Mouse (Mus musculus) midbrain, embryonic 13.5 days (tissue): ENCODE measurements around the gene Pik3cb. TPM values are rescaled to one million over a fixed set of nuclear protein-coding genes. Genes with fewer than 3 reads are reported as not detected.

ENCODE experiments used
- ATAC-seq: fragments of 200-750 bp; cut with Nextera tagmentation; 2 replicates; pipeline ENCODE4 v1.8.0; 2017; ENCODE audit warnings: mild to moderate bottlenecking, moderate TSS enrichment, moderate library complexity
- H3K27ac ChIP-seq: fragments of 300-500 bp; sonication (generic); 2 replicates; pipeline ENCODE4 v1.5.1; 2015; ENCODE audit warnings: inconsistent platforms, mild to moderate bottlenecking, moderate library complexity
- H3K27me3 ChIP-seq: fragments of 300-500 bp; sonication (generic); 2 replicates; pipeline ENCODE4 v1.6.1; 2015; ENCODE audit warnings: mild to moderate bottlenecking, inconsistent platforms
- H3K36me3 ChIP-seq: fragments of 300-500 bp; sonication (generic); 2 replicates; pipeline ENCODE4 v1.6.1; 2015; ENCODE audit warnings: mild to moderate bottlenecking, inconsistent platforms
- H3K4me1 ChIP-seq: fragments of 300-500 bp; sonication (generic); replicated peaks from 2 replicates; pipeline ENCODE4 v1.6.1; 2015; ENCODE audit warnings: inconsistent platforms
- H3K4me2 ChIP-seq: fragments of 300-500 bp; sonication (generic); replicated peaks from 2 replicates; pipeline ENCODE4 v1.6.1; 2015; ENCODE audit warnings: moderate library complexity, mild to moderate bottlenecking, inconsistent platforms
- H3K4me3 ChIP-seq: fragments of 300-500 bp; sonication (generic); replicated peaks from 2 replicates; pipeline ENCODE4 v1.5.1; 2015; ENCODE audit warnings: mild to moderate bottlenecking, inconsistent platforms
- H3K9ac ChIP-seq: fragments of 300-500 bp; sonication (generic); replicated peaks from 2 replicates; pipeline ENCODE4 v1.6.1; 2015; ENCODE audit warnings: mild to moderate bottlenecking, inconsistent platforms
- H3K9me3 ChIP-seq: fragments of 300-500 bp; sonication (generic); 2 replicates; pipeline ENCODE4 v1.6.1; 2016; ENCODE audit warnings: mild to moderate bottlenecking, inconsistent platforms
- WGBS: fragments of 180-500 bp; shearing (Covaris S2); methylation state at CpG from one replicate; pipeline ENCODE4 v1.1.7; 2015; 5-methylcytosine and 5-hydroxymethylcytosine counted together
- polyA plus RNA-seq: library from polyadenylated mRNA; unstranded; fragments of >200 nt; fragmentation: Nextera tagmentation; extraction: Ambion mirVana; gene quantifications from 2 replicates; pipeline ENCODE4 v1.2.1, GENCODE M21; 2015

Gene Pik3cb
- polyA plus RNA-seq, 1 experiment from 2014 or later, result 3.1 TPM

DNA sequence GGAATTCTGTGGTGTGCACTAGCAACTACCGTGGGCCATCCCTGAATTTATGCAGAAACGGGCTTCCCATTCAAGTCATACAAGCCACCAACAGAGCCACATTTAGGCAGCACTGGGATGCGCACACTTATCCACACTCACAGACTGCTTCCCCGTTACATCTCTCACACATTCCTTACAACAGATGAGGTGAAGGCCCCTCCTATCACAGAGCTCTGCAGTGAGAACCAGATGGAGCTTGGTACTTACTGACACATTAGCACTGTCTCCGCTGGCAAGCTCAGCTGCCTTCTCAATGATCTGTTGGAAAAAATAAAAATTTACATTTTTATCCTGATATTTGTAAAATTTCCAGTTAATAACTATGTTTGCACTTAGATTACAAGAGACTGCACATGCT, 75.1 kb downstream of the Pik3cb start:
- no peak overlapping the region for H3K4me2 ChIP-seq
- ATAC-seq, result no peak
- no peaks in the 10 kb centered on the region for H3K4me1 ChIP-seq
- peaks cover 35% of the 10 kb centered on the region for H3K36me3 ChIP-seq
- 87% methylated on average over 5 of the region's 5 CpGs for WGBS
- no peak overlapping the region for H3K4me3 ChIP-seq
- no peak overlapping the region for H3K27ac ChIP-seq
- H3K9me3 ChIP-seq, result no peaks in the 10 kb centered on the region
- no peaks in the 10 kb centered on the region for H3K27me3 ChIP-seq
- H3K9ac ChIP-seq, result no peak overlapping the region

DNA sequence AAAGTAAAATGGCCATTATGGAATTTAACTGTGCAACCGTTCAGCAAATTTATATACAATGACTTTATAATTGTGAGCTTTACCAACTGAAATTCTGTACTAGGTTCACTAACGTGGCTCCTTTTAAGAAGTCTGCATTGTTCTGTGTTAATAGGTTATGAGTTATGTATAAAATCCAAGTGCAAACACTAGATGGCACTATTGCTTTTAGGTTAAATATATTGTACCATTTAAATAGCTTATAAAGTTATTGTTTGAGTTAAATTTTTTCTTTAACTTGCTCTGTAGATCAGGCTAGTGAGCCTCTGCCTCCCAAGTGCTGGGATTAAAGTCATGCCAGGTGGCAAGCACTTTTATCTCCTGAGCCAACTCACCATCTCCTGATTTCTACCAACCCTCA, 76.2 kb downstream of the Pik3cb start:
- 55% methylated on average over 2 of the region's 2 CpGs for WGBS

GRCm38 (mm10) chr9:99062544-99062943, 77.9 kb downstream of the Pik3cb start:
- WGBS, result 48% methylated on average over 7 of the region's 7 CpGs
- Histone ChIP-seq H3K27ac (no peak overlapping the region), H3K4me2 (no peak overlapping the region), H3K36me3 (peaks cover 33% of the 10 kb centered on the region), H3K27me3 (no peaks in the 10 kb centered on the region), H3K4me1 (no peaks in the 10 kb centered on the region), H3K9ac (no peak overlapping the region), H3K4me3 (no peak overlapping the region), H3K9me3 (no peaks in the 10 kb centered on the region)
- peak; percentile 66 for ATAC-seq

More for the DNA sequence above, 76.2 kb downstream of the Pik3cb start:
- H3K9me3 ChIP-seq, result no peaks in the 10 kb centered on the region
- no peak overlapping the region for H3K27ac ChIP-seq
- H3K27me3 ChIP-seq, result no peaks in the 10 kb centered on the region
- no peak overlapping the region for H3K4me2 ChIP-seq
- ATAC-seq, result no peak
- no peak overlapping the region for H3K4me3 ChIP-seq
- no peaks in the 10 kb centered on the region for H3K4me1 ChIP-seq
- H3K9ac ChIP-seq, result no peak overlapping the region
- H3K36me3 ChIP-seq, result peaks cover 31% of the 10 kb centered on the region

DNA sequence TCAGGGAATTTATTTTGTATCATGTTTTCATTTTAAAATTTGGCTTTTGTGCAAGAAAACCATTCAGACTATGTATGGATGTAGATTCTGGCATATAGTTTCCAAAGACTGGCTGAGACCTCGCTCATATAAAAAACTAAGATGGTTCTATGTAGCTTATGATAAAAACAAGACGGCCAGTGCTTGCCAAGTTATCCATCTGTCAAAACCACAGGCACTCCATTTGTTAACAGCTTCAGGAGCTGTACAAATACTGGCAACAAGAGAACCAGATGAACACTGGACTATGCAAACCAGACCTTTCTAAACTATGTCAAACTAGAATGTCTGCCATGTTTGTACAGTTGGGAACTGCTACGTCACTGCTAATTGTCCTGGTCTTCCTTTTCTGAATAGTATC, 82.7 kb downstream of the Pik3cb start:
- peaks cover 26% of the 10 kb centered on the region for H3K36me3 ChIP-seq
- no peaks in the 10 kb centered on the region for H3K9me3 ChIP-seq
- no peak overlapping the region for H3K4me3 ChIP-seq
- no peak for ATAC-seq
- 92% methylated on average over 3 of the region's 3 CpGs for WGBS
- no peaks in the 10 kb centered on the region for H3K4me1 ChIP-seq
- H3K27me3 ChIP-seq, result no peaks in the 10 kb centered on the region
- no peak overlapping the region for H3K4me2 ChIP-seq
- no peak overlapping the region for H3K27ac ChIP-seq
- H3K9ac ChIP-seq, result no peak overlapping the region

GRCm38 (mm10) chr9:99049760-99050159, 90.7 kb downstream of the Pik3cb start:
- 83% methylated on average over 6 of the region's 6 CpGs for WGBS
- Histone ChIP-seq H3K4me1 (0 out of 2 replicates have a peak, but pooled peaks cover 9% of the 10 kb centered on the region), H3K4me3 (no peak overlapping the region), H3K4me2 (no peak overlapping the region), H3K9me3 (no peaks in the 10 kb centered on the region), H3K36me3 (peaks cover 25% of the 10 kb centered on the region), H3K27me3 (no peaks in the 10 kb centered on the region), H3K27ac (no peak overlapping the region), H3K9ac (no peak overlapping the region)
- no peak for ATAC-seq

DNA sequence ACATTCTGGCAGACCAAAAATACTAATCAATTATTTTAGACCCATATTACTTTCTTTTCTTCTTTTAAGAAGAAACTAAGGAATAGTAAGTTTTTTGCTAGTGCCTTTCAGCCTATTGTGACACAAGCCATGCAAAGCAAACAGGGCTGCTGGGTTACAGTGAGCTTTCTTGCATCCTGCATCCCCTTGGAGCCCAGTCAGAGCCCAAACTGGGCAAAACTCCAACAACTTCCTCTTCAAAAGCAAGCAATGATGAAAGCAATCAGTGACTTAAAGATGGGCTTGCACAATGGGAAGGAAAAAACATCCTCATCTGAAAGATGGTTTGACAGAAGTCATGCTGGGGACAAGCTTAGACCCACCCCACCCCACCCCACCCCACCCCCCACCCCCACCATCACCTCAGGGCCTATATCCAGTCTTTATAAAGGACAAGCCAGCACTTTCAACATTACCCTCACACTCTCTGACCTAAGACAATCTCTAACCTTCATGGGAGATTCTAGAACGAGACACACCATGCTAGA, 91.6 kb downstream of the Pik3cb start:
- Histone ChIP-seq H3K9me3 (no peaks in the 10 kb centered on the region), H3K36me3 (peaks cover 26% of the 10 kb centered on the region), H3K27me3 (no peaks in the 10 kb centered on the region), H3K9ac (no peak overlapping the region), H3K27ac (no peak overlapping the region), H3K4me1 (0 out of 2 replicates have a peak, but pooled peaks cover 9% of the 10 kb centered on the region), H3K4me3 (no peak overlapping the region), H3K4me2 (no peak overlapping the region)
- 81% methylated on average over 1 of the region's 1 CpGs for WGBS
- ATAC-seq, result no peak

- H3K36me3 ChIP-seq, result peaks cover 33% of the 10 kb centered on the region
- no peaks in the 10 kb centered on the region for H3K9me3 ChIP-seq
- ATAC-seq, result no peak
- WGBS, result 86% methylated on average over 8 of the region's 8 CpGs
- H3K27me3 ChIP-seq, result no peaks in the 10 kb centered on the region
- H3K4me3 ChIP-seq, result no peak overlapping the region
- H3K27ac ChIP-seq, result no peak overlapping the region
- 0 out of 2 replicates have a peak, but pooled peaks cover 9% of the 10 kb centered on the region for H3K4me1 ChIP-seq
- H3K9ac ChIP-seq, result no peak overlapping the region
- H3K4me2 ChIP-seq, result no peak overlapping the region
These were observed 95.7 kb downstream of the Pik3cb start for GRCm38 (mm10) chr9:99044761-99045160.

GRCm38 (mm10) chr9:99042641-99043040, 97.8 kb downstream of the Pik3cb start:
- Histone ChIP-seq H3K4me3 (no peak overlapping the region), H3K9ac (no peak overlapping the region), H3K9me3 (no peaks in the 10 kb centered on the region), H3K36me3 (peaks cover 44% of the 10 kb centered on the region), H3K4me2 (no peak overlapping the region), H3K4me1 (0 out of 2 replicates have a peak, but pooled peaks cover 9% of the 10 kb centered on the region), H3K27ac (no peak overlapping the region), H3K27me3 (no peaks in the 10 kb centered on the region)
- WGBS, result 97% methylated on average over 4 of the region's 4 CpGs
- ATAC-seq, result no peak

DNA sequence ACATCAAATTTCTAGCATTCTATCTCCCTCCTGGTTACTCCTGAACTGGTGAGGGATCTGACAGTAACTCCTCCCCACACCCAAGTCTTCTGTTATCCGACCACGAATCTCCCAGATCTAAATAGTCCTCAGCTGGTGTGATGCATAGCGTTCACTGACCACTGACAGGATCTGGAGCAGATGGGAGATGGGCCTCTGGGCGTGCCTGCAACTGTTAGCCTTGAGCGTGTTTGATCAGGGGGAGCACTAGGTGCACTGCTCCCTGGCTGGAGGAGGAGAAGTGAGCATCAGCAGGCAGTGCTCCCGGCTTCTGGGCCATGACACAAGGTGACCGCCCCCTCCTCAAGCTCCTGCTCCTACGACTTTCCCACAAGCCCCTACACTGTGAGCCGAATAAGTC, 98.4 kb downstream of the Pik3cb start:
- Histone ChIP-seq H3K9me3 (no peaks in the 10 kb centered on the region), H3K36me3 (peaks cover 44% of the 10 kb centered on the region), H3K9ac (no peak overlapping the region), H3K4me1 (0 out of 2 replicates have a peak, but pooled peaks cover 9% of the 10 kb centered on the region), H3K27ac (no peak overlapping the region), H3K4me2 (no peak overlapping the region), H3K27me3 (no peaks in the 10 kb centered on the region), H3K4me3 (no peak overlapping the region)
- WGBS, result 78% methylated on average over 9 of the region's 9 CpGs
- ATAC-seq, result no peak

GRCm38 (mm10) chr9:99035575-99035974, 104.8 kb downstream of the Pik3cb start, which contains the start of gene Gm1123:
Gene Gm1123, minus strand, starts transcription at chr9:99035715.
- Histone ChIP-seq H3K9me3 (no peaks in the 10 kb centered on the region), H3K4me2 (no peak within 1 kb of the TSS), H3K4me1 (no peaks in the 10 kb centered on the region), H3K36me3 (peaks cover 21% of the 10 kb centered on the region), H3K9ac (no peak within 1 kb of the TSS), H3K27ac (no peak within 1 kb of the TSS), H3K4me3 (no peak within 1 kb of the TSS), H3K27me3 (no peaks in the 10 kb centered on the region)
- ATAC-seq, result no peak
- WGBS, result 90% methylated on average over 12 of the region's 12 CpGs

DNA sequence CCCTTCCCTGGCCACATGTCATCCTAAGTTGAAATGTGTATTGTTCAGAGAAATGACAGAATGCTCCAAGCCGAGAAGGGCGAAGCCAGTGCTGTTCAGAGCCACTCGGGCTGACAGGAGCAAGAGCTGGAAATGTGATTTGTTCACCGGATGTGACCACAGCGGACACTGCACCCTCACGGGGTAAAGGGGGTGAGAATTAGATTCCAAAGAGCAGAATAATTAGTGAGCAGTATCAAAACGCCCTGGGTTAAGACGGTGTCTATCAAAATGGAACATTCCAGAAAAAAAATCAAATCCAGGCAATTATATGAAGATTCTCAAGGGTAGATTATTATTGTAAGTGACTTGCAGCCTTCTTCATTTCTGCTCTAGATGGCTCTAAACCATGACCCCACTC, 106.3 kb downstream of the Pik3cb start:
- H3K9ac ChIP-seq, result no peak overlapping the region
- 77% methylated on average over 8 of the region's 8 CpGs for WGBS
- H3K4me3 ChIP-seq, result no peak overlapping the region
- H3K9me3 ChIP-seq, result no peaks in the 10 kb centered on the region
- H3K36me3 ChIP-seq, result peaks cover 8% of the 10 kb centered on the region
- no peak overlapping the region for H3K4me2 ChIP-seq
- ATAC-seq, result no peak
- no peak overlapping the region for H3K27ac ChIP-seq
- no peaks in the 10 kb centered on the region for H3K4me1 ChIP-seq
- H3K27me3 ChIP-seq, result no peaks in the 10 kb centered on the region

DNA sequence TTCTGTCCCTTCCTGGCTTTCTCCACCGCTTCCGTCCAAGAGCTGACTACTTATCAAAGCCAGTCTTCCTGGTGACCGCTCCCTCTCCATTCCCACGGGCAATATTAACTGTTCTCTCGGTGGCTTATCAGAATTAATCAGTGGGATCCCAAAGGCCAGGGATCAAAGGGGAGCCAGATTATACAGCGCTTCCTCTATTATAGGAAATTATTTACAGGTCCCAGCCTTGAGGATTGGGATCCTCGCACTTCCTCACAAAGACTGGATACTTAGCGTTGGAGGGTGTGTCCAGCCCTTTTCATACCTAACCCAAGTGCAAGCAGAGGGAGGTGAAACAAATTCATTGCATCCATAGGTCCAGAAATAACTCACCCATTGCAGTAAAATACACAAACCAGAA, 108.4 kb downstream of the Pik3cb start:
- 74% methylated on average over 8 of the region's 8 CpGs for WGBS
- Histone ChIP-seq H3K4me2 (no peak overlapping the region), H3K9me3 (no peaks in the 10 kb centered on the region), H3K27ac (no peak overlapping the region), H3K9ac (no peak overlapping the region), H3K27me3 (no peaks in the 10 kb centered on the region), H3K4me1 (no peaks in the 10 kb centered on the region), H3K36me3 (peaks cover 4% of the 10 kb centered on the region; the same call in 1 of the 2 replicates), H3K4me3 (no peak overlapping the region)
- no peak for ATAC-seq

- Histone ChIP-seq H3K4me1 (no peaks in the 10 kb centered on the region), H3K4me3 (no peak overlapping the region), H3K27me3 (no peaks in the 10 kb centered on the region), H3K9me3 (no peaks in the 10 kb centered on the region), H3K36me3 (no peaks in the 10 kb centered on the region), H3K4me2 (no peak overlapping the region), H3K27ac (no peak overlapping the region), H3K9ac (no peak overlapping the region)
- ATAC-seq, result no peak
- WGBS, result 91% methylated on average over 4 of the region's 4 CpGs
These were observed 118.7 kb downstream of the Pik3cb start for GRCm38 (mm10) chr9:99021751-99022150.
